15 mouse cellular contexts compared by ENCODE assay signal in the genomic region with DNA sequence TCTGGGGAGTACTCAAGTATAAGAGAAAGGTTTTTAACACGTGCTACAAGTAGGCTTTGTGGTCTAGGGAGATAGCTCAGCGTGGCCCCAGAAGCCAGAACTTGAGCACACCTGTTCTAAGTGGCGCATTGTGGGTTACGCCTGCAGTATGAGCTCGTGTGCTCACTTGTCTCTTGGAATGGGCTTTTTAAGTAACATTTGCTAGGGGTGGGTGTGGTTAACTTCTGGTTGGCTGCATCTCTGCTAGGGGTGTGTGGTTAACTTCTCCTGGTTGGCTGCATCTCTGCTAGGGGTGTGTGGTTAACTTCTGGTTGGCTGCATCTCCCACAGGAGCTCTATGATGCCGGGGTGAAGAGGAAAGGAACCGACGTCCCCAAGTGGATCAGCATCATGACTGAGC.
"Had no signal": no experiment of that assay in that cellular context is flagged by ENCODE, and none has a peak within 500 bp of the region (broad histone marks: within the 10 kb centered on the region; RNA-seq: fewer than 3 reads in every experiment).

No protein-coding gene starts in this region.

- H3K4me3 ChIP-seq: kidney, embryonic 15.5 days; limb, embryonic 10.5 days; liver, embryonic 12.5 days; midbrain, embryonic 15.5 days; neural tube, embryonic 15.5 days; stomach, embryonic 15.5 days had no signal

- H3K36me3 ChIP-seq: midbrain, embryonic 15.5 days; neural tube, embryonic 15.5 days had no signal

- H3K4me2 ChIP-seq: kidney, embryonic 15.5 days; liver, embryonic 12.5 days; lung, embryonic 14.5 days; midbrain, embryonic 11.5 days; midbrain, embryonic 15.5 days; neural tube, embryonic 15.5 days; stomach, embryonic 15.5 days had no signal

- H3K9me3 ChIP-seq: kidney, embryonic 15.5 days; limb, embryonic 10.5 days; liver, embryonic 12.5 days; midbrain, embryonic 15.5 days; neural tube, embryonic 15.5 days; stomach, embryonic 15.5 days had no signal

- H3K27me3 ChIP-seq: kidney, embryonic 15.5 days; midbrain, embryonic 15.5 days; neural tube, embryonic 15.5 days; stomach, embryonic 15.5 days had no signal

- DNase-seq: kidney, adult 2 months; kidney, postnatal 14 days; lung, embryonic 14.5 days; lung, postnatal 10 days; lung, postnatal 4 days; right cerebral cortex, postnatal 4 days; spleen, adult 18-20 months had no signal

- H3K27ac ChIP-seq: kidney, embryonic 15.5 days; limb, embryonic 10.5 days; liver, embryonic 12.5 days; midbrain, embryonic 15.5 days; neural tube, embryonic 15.5 days; stomach, embryonic 15.5 days had no signal

- H3K9ac ChIP-seq: kidney, embryonic 15.5 days; liver, embryonic 12.5 days; lung, embryonic 14.5 days; midbrain, embryonic 15.5 days; neural tube, embryonic 15.5 days; stomach, embryonic 15.5 days had no signal

- ATAC-seq: intestine, embryonic 16.5 days; liver, embryonic 12.5 days; midbrain, embryonic 15.5 days had no signal

- H3K4me1 ChIP-seq: kidney, embryonic 15.5 days; neural tube, embryonic 15.5 days; stomach, embryonic 15.5 days had no signal
